Mouse (Mus musculus): ENCODE results near the gene Ppp1r27.

DNA sequence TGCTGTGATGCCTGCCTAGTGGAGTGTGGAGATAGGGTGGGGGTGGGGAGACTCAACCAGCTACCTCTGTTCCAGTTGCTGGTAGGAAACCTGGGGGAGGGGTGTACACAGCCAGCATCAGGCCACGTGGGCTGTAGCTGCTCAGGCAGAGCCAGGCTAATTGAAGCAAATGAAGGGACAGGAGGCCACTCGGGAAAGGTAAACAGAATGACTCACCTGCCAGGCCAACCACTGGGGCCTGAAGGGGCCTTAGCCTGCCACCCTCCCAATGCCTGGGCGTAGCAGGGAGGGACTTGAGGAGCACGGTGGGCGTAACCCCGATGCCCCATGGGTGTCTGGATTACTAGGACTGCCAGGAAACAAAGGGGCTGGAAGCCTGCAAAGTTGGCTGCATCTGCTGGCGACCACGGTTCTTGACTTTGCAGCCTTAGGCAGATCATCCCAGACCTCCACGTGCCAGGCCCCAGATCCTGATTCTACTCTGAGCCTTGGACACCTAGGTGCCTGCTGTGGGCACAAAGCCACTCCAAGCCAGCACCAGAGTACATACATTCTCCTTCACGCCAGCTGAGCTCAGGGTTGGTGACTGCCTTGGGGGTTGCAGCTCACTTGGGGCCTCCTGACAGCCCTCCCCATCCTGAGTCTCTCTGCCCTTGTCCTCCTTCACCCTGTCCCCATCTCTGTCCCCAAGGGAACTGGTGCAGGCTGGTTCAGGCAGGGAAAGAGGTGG is 11.5 kb downstream of the Ppp1r27 start:
- TF ChIP-seq POLR2A (IDR thresholded peaks at IDR 0.05; ENCODE audit: insufficient read length, low read depth), result no peak
- no peak for TF ChIP-seq E2F4 (IDR thresholded peaks at IDR 0.05; ENCODE audit: insufficient read depth)
- TF ChIP-seq MYOG (IDR thresholded peaks at IDR 0.05; ENCODE audit: control insufficient read depth in 1 of 3, insufficient read depth in 1 of 3, insufficient read length in 2 of 3, low read depth in 2 of 3), result no peak
- no peak for TF ChIP-seq SRF (IDR thresholded peaks at IDR 0.05; ENCODE audit: control insufficient read depth, insufficient read length, low read depth)
- TF ChIP-seq POLR2AphosphoS2 (IDR thresholded peaks at IDR 0.05; ENCODE audit: insufficient read length, low read depth), result peak; percentile 77
- no peak for TF ChIP-seq CEBPB (IDR thresholded peaks at IDR 0.05; ENCODE audit: insufficient read depth, poor library complexity, severe bottlenecking)

All from myocyte (in vitro differentiated cells).